Mouse (Mus musculus) midbrain, embryonic 14.5 days (tissue): Measurements from ENCODE around the gene Socs1. TPM values are rescaled to one million over a fixed set of nuclear protein-coding genes. Genes with fewer than 3 reads are reported as not detected.

Experiments
- ATAC-seq: fragments of 200-750 bp; cut with Nextera tagmentation; 2 replicates; pipeline ENCODE4 v1.8.0; 2017; ENCODE audit warnings: moderate number of reproducible peaks, moderate library complexity; ENCODE audit not compliant: low FRiP score, low TSS enrichment
- DNase-seq: peaks from one replicate; pipeline ENCODE4 v3.0.0-alpha.2; 2015
- H3K27ac ChIP-seq: fragments of 300-500 bp; sonication (generic); replicated peaks from 2 replicates; pipeline ENCODE4 v1.5.1; 2014; ENCODE audit warnings: mild to moderate bottlenecking, low read depth, low read length, moderate library complexity
- H3K27me3 ChIP-seq: fragments of 300-500 bp; sonication (generic); 2 replicates; pipeline ENCODE4 v1.6.1; 2014; ENCODE audit warnings: low read length, control low read depth, mixed read lengths; ENCODE audit not compliant: control insufficient read depth, insufficient read depth
- H3K36me3 ChIP-seq: fragments of 300-500 bp; sonication (generic); 2 replicates; pipeline ENCODE4 v1.6.1; 2014; ENCODE audit warnings: low read length, control low read depth; ENCODE audit not compliant: control insufficient read depth, insufficient read depth
- H3K4me1 ChIP-seq: fragments of 300-500 bp; sonication (generic); 2 replicates; pipeline ENCODE4 v1.6.1; 2014; ENCODE audit warnings: mild to moderate bottlenecking, antibody characterized with exemption, low read length, control low read depth; ENCODE audit not compliant: control insufficient read depth, insufficient read depth
- H3K4me2 ChIP-seq: fragments of 300-500 bp; sonication (generic); 2 replicates; pipeline ENCODE4 v1.6.1; 2014; ENCODE audit warnings: mild to moderate bottlenecking, low read length, moderate library complexity
- H3K4me3 ChIP-seq: fragments of 300-500 bp; sonication (generic); replicated peaks from 2 replicates; pipeline ENCODE4 v1.5.1; 2014; ENCODE audit warnings: low read depth, low read length
- H3K9ac ChIP-seq: fragments of 300-500 bp; sonication (generic); replicated peaks from 2 replicates; pipeline ENCODE4 v1.6.1; 2014; ENCODE audit warnings: mild to moderate bottlenecking, low read length, moderate library complexity
- H3K9me3 ChIP-seq: fragments of 300-500 bp; sonication (generic); 2 replicates; pipeline ENCODE4 v1.6.1; 2016; ENCODE audit warnings: low read length, control low read depth, mixed read lengths; ENCODE audit not compliant: control insufficient read depth
- WGBS: fragments of 180-500 bp; shearing (Covaris S2); extraction: QIAGEN DNeasy Blood & Tissue Kit; methylation state at CpG from one replicate; pipeline ENCODE4 v1.1.7; 2014; 5-methylcytosine and 5-hydroxymethylcytosine counted together
- polyA plus RNA-seq: library from polyadenylated mRNA; unstranded; fragments of >200 nt; fragmentation: Nextera tagmentation; extraction: Ambion mirVana; gene quantifications from 2 replicates; pipeline ENCODE4 v1.2.1, GENCODE M21; 2014

Socs1 gene
- polyA plus RNA-seq, 1 experiment from 2014 or later: 2.7 TPM

DNA sequence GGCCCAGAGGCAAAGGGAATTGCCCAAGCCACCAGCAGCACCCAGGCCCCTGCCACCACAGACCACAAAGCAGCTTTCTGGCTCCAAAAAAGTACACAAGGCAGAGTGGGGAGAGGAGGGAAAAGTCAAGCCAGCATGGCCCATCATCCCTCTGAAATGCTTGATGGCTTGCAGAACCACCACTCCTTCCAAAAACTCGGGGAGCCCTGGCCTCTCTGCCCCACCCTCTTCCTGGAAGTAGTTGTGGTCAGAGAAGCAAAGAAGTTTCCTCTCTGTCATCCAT is 2.2 kb downstream of the Socs1 start:
- no peaks in the 10 kb centered on the region for H3K36me3 ChIP-seq
- no peak overlapping the region for H3K4me3 ChIP-seq
- 67% methylated on average over 1 of the region's 1 CpGs for WGBS
- peaks cover 21% of the 10 kb centered on the region for H3K27me3 ChIP-seq
- H3K27ac ChIP-seq: no peak overlapping the region
- no peak overlapping the region; the same call in 1 of the 2 replicates for H3K4me2 ChIP-seq
- DNase-seq (no peak), ATAC-seq (no peak)
- no peaks in the 10 kb centered on the region for H3K9me3 ChIP-seq
- H3K9ac ChIP-seq: no peak overlapping the region
- peaks cover 8% of the 10 kb centered on the region; the same call in 1 of the 2 replicates for H3K4me1 ChIP-seq

DNA sequence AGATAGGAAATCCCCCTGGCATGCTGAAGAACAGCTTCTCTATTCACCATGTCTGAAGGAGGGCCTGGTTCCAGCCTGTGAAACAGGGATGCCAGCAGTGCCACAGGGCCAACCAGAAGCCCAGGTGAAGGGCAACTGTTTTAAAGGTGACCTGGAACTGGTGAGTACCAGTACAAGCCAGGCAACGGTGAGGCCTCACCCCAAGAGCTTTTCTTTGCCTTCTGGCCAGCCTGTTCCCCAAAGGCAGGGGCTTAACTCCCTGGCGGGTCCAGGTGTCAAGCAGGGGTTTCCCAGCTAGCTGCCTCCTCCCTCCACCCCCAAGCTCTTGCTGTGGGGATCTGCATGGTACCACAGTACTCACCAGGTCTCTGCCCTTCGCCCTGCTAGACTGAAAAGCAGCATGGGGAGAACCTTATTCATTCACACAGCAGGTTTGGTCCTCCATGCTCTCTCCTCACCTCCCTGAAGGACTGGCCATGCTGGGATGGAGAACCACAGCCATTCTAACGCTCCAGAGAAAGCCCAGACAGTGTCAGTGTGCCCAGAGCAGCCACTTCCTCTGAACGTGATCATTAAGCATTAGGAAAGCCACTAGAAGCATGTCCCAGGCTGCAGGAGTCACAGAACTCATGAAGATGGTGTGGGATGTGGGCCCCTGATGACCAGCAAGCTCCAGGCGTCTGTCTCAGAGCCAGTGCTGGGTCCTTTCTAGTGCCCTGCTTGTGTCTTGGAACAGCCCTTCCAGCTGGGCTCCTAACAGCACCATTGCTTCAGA is 2.8 kb downstream of the Socs1 start:
- WGBS: 35% methylated on average over 6 of the region's 6 CpGs
- Histone ChIP-seq H3K27ac (no peak overlapping the region), H3K4me1 (peaks cover 8% of the 10 kb centered on the region; the same call in 1 of the 2 replicates), H3K9me3 (no peaks in the 10 kb centered on the region), H3K4me3 (no peak overlapping the region), H3K27me3 (peaks cover 21% of the 10 kb centered on the region), H3K9ac (no peak overlapping the region), H3K36me3 (no peaks in the 10 kb centered on the region), H3K4me2 (no peak overlapping the region; the same call in 1 of the 2 replicates)
- DNase-seq: no peak
- ATAC-seq: no peak

DNA sequence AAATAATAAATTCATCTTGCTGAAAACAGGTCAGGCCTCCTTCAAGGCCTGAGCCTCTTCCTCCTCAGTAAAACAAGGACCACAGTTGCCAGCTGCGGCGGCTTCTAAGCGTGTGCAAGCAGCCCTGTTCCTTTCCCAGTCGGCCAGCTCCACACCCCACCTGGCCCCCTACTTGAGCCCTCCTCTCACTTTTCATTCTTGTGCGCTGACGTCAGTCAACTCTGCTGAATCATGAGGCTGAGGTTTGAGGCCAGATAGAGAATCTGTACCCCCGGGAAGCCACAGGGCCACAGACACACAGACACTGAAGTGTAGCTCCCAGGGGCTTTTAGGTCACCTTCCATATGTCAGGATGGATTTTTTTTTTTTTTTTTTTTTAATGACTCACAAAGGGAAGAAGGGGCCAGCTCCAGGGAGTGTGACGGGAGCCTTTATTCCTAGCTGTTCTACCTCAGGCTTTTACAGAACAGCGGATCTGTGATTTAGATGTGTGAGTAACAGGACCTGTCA is 3.4 kb downstream of the Socs1 start:
- no peak overlapping the region for H3K9ac ChIP-seq
- WGBS: 39% methylated on average over 9 of the region's 9 CpGs
- H3K4me2 ChIP-seq: no peak overlapping the region
- DNase-seq (peak; percentile 14), ATAC-seq (no peak)
- H3K4me3 ChIP-seq: no peak overlapping the region
- no peaks in the 10 kb centered on the region for H3K36me3 ChIP-seq
- H3K27ac ChIP-seq: no peak overlapping the region
- no peaks in the 10 kb centered on the region for H3K9me3 ChIP-seq
- H3K4me1 ChIP-seq: peaks cover 8% of the 10 kb centered on the region; the same call in 1 of the 2 replicates
- peaks cover 21% of the 10 kb centered on the region for H3K27me3 ChIP-seq

DNA sequence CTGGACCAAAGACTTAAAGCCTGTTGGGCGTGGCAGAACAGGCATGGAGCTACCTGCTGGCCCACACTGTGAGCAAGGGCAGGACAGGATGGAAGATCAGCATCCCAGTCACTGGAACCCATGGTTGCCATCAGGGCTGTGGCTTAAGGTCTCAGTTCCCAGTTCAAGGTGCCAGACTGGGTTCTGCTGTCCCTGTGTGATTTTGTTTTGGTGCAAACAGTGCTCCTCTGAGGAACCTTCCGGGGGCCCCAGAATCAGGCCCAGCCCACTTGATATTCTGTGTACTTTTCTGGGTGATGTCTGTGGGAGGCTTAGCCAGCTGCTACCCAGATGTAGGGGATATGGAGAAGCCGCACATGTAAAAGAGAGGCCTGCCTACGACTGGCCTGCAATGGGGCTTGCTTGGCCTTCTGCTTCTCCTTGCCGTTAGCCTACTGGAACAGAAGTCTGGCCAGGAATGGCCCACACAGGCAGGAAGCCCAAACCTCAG is 4.7 kb downstream of the Socs1 start:
- Histone ChIP-seq H3K4me2 (no peak overlapping the region), H3K4me3 (no peak overlapping the region), H3K9me3 (no peaks in the 10 kb centered on the region), H3K27me3 (peaks cover 21% of the 10 kb centered on the region), H3K9ac (no peak overlapping the region), H3K36me3 (no peaks in the 10 kb centered on the region), H3K27ac (no peak overlapping the region), H3K4me1 (0 out of 2 replicates have a peak, but pooled peaks cover 4% of the 10 kb centered on the region)
- DNase-seq (no peak), ATAC-seq (no peak)
- 83% methylated on average over 5 of the region's 5 CpGs for WGBS

DNA sequence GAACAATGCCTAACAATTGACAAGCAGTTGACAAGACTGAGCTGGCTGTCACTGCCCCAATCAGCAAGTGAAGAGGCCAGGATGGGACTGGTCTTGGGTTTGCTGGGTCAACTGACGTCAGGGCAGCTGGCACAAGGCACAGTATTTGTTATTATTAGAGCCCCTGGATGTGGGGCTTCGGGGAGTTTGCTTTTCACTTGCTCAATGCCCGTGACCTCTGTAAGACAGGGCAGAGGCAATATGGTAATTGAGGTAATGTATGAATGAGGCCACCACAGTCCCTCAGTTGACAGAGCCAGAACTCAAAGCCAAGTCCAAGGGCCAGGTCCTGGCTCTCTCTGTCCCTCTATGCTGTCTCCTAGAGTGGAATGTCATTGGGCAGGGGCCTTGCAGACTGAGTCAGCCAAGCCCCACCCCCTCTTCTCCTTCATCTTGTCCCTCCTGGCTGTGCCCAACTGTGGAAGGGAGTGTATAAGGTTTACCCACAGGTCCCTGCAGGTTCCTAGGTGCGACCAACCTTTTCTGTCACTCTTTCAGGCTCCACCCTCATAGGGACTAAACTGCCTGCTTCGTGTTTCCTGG is 7.7 kb downstream of the Socs1 start:
- ATAC-seq: no peak

DNA sequence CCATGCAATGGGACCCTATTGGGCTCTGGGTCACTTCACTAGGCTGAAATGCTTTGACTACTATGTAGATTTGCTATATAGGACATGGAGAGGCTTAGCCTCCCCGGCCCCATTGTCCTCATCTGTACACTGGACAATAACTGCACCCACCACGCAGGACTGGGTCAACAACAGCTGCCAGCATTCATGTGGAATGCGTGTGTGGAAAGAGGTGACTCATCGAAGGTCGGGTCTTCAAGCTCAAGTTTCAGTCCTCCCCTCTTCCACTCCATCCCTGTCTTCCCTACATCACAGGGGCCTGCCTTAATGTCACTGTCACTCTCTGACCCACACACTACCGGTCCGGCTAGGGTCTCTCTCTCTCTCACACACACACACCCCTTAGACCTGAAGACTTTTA is 9.0 kb downstream of the Socs1 start:
- ATAC-seq (no peak), DNase-seq (no peak)
- Histone ChIP-seq H3K4me3 (no peak overlapping the region), H3K4me1 (no peaks in the 10 kb centered on the region), H3K9ac (no peak overlapping the region), H3K27ac (no peak overlapping the region), H3K9me3 (no peaks in the 10 kb centered on the region), H3K36me3 (no peaks in the 10 kb centered on the region), H3K4me2 (no peak overlapping the region), H3K27me3 (no peaks in the 10 kb centered on the region)
- WGBS: 75% methylated on average over 7 of the region's 7 CpGs

More for the DNA sequence above, 7.7 kb downstream of the Socs1 start:
- Histone ChIP-seq H3K27ac (no peak overlapping the region), H3K36me3 (no peaks in the 10 kb centered on the region), H3K4me3 (no peak overlapping the region), H3K9ac (no peak overlapping the region), H3K4me1 (no peaks in the 10 kb centered on the region), H3K27me3 (peaks cover 5% of the 10 kb centered on the region; the same call in 1 of the 2 replicates), H3K4me2 (no peak overlapping the region), H3K9me3 (no peaks in the 10 kb centered on the region)
- no peak for DNase-seq
- WGBS: 62% methylated on average over 5 of the region's 5 CpGs

DNA sequence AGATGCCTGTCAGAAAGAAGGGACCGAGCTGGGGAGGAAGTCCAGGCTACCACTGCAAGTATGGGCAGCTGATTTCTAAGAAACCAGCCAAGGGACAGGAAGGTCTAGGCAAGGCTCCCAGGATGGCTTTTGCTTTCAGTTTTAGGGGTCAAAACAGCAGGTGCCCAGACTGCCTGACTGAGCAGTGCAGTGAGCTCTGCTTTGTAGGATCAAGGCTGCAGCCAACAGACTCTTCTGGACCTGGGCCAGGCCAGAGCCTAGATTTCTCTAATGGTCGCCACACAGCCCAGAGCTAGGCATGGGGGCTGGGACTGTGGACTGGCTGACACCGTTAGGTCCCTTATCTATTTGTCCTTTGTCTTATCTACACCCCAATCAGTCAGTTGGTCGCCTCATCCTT is 10.6 kb downstream of the Socs1 start:
- DNase-seq (no peak), ATAC-seq (no peak)

DNA sequence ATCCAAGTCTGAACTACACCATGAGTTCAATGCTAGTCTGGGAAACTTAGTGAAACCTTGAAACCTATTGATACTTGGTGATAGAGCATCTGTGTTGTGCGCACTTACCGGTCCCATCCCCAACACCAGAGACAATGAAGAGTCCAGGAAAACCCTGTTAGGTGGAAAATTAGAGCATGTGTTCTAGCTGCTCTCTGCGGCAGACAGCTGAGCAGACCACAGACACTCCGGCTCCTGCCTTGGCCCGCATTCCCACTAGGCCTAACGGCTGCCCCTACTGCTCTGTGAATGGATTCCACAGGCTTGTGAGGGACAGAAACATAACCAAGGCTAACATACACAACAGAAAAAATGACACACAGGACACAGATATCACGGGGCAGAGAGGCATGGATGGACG is 11.8 kb downstream of the Socs1 start:
- Histone ChIP-seq H3K9me3 (no peaks in the 10 kb centered on the region), H3K4me2 (no peak overlapping the region), H3K36me3 (no peaks in the 10 kb centered on the region), H3K27ac (no peak overlapping the region), H3K27me3 (no peaks in the 10 kb centered on the region), H3K4me3 (no peak overlapping the region), H3K4me1 (no peaks in the 10 kb centered on the region), H3K9ac (no peak overlapping the region)
- DNase-seq (no peak), ATAC-seq (no peak)
- WGBS: 88% methylated on average over 8 of the region's 8 CpGs

More for the DNA sequence above, 10.6 kb downstream of the Socs1 start:
- no peak overlapping the region for H3K27ac ChIP-seq
- H3K36me3 ChIP-seq: no peaks in the 10 kb centered on the region
- no peaks in the 10 kb centered on the region for H3K9me3 ChIP-seq
- H3K27me3 ChIP-seq: no peaks in the 10 kb centered on the region
- H3K4me3 ChIP-seq: no peak overlapping the region
- H3K9ac ChIP-seq: no peak overlapping the region
- 72% methylated on average over 4 of the region's 4 CpGs for WGBS
- H3K4me1 ChIP-seq: no peaks in the 10 kb centered on the region
- H3K4me2 ChIP-seq: no peak overlapping the region
